In the genomic region with DNA sequence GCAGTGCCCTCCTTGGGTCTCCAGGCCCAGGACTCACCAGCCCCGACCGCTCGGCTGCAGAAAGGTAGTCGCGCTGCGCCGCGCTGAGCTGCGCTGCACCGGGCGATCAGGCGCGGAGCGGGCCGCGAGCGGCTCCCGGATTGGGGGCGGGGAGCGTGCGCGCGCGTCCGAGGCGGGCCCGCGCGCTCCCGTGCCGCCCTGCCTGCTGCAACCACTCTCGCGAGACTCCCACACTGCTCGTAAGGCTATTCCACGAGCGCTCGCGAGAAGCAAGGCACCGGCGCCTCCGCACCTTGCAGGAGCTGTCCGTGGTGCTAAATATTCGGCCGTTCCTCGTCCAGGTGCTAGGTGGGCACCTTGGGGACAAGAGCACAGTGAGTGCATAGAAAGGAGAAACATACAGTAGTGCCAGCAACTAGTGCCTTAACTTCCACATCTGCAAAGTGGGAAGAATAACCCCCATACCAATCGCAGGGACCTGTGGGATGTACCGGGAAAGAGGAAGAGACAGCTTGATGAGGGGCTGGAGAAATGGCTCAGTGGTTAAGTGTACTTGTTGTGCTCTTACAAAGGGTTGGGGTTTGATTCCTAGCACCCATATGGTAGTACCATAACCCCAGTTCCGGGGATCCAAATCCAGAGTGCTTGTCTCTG, we compare ENCODE assay signal across 8 mouse cellular contexts. TPM values are rescaled to one million over a fixed set of nuclear protein-coding genes. Genes with fewer than 3 reads are reported as not detected.
DNase-seq lines count a peak whose midpoint lies in the region; ATAC-seq and TF ChIP-seq lines count a peak whose summit lies in the region.

A gene (minus strand): TSS at position 165 of the 654 bp plus-strand sequence.

- H3K9ac ChIP-seq in CH12.LX (ENCODE audit: insufficient read depth, low read depth) = peak within 1 kb of the TSS; percentile 67
- peak within 1 kb of the TSS; percentile 94 for H3K9ac ChIP-seq in forebrain, embryonic 13.5 days
- peak within 1 kb of the TSS; percentile 69 for H3K9ac ChIP-seq in heart, postnatal 0 days (replicated peaks; ENCODE audit: low read depth, low read length)
- H3K9ac ChIP-seq in liver, embryonic 14.5 days (replicated peaks) = no peak within 1 kb of the TSS; the same call in 1 of the 2 replicates
- peak within 1 kb of the TSS; percentile 83 for H3K9ac ChIP-seq in stomach, embryonic 16.5 days (ENCODE audit: low read length)

- peak; percentile 43; the same call in 1 of the 2 replicates for TF ChIP-seq POLR2A in CH12.LX (IDR thresholded peaks at IDR 0.05; ENCODE audit: low read depth, low read length)

- H3K27ac ChIP-seq in CH12.LX (ENCODE audit: insufficient read depth, low read depth) = no peak within 1 kb of the TSS
- peak within 1 kb of the TSS; percentile 81 for H3K27ac ChIP-seq in forebrain, embryonic 13.5 days
- H3K27ac ChIP-seq in heart, postnatal 0 days (ENCODE audit: low read depth) = no peak within 1 kb of the TSS
- no peak within 1 kb of the TSS for H3K27ac ChIP-seq in liver, embryonic 14.5 days
- peak within 1 kb of the TSS; percentile 69 for H3K27ac ChIP-seq in stomach, embryonic 16.5 days (ENCODE audit: low read length)

- peak; percentile 96 for ATAC-seq in forebrain, embryonic 13.5 days
- peak; percentile 94 for ATAC-seq in heart, postnatal 0 days (ENCODE audit: insufficient read depth, low read depth)
- peak; percentile 82 for ATAC-seq in liver, embryonic 14.5 days (ENCODE audit: insufficient read depth)
- peak; percentile 91 for ATAC-seq in stomach, embryonic 16.5 days (ENCODE audit: insufficient read depth, low FRiP score)

- H3K4me1 ChIP-seq in CH12.LX (ENCODE audit: control insufficient read depth in 1 of 2, insufficient read depth in 2 of 2) = peaks cover 5 to 8% of the 10 kb centered on the region in 2 experiments; a peak in 3 of 4 replicates
- H3K4me1 ChIP-seq in forebrain, embryonic 13.5 days = peaks cover 27% of the 10 kb centered on the region
- peaks cover 5% of the 10 kb centered on the region for H3K4me1 ChIP-seq in heart, postnatal 0 days (ENCODE audit: control insufficient read depth, insufficient read depth)
- peaks cover 0 to 7% of the 10 kb centered on the region in 2 experiments; a peak in 1 of 4 replicates for H3K4me1 ChIP-seq in liver, embryonic 14.5 days (replicated peaks; ENCODE audit: control insufficient read depth in 2 of 2, insufficient read depth in 2 of 2, low read length in 1 of 2)
- peaks cover 8% of the 10 kb centered on the region; the same call in 1 of the 2 replicates for H3K4me1 ChIP-seq in stomach, embryonic 16.5 days (ENCODE audit: control insufficient read depth, insufficient read depth, low read length)

- dilution Hi-C loops in CH12.LX (cut with MboI; ENCODE audit: extremely low pct_ligation_motif_present, extremely low pct_unique_long_range_greater_than_20kb, low sequenced_read_pairs) = no loop called here

- H3K27me3 ChIP-seq in CH12.LX (replicated peaks) = peaks cover 84% of the 10 kb centered on the region
- peaks cover 3% of the 10 kb centered on the region; the same call in 1 of the 2 replicates for H3K27me3 ChIP-seq in forebrain, embryonic 13.5 days
- no peaks in the 10 kb centered on the region for H3K27me3 ChIP-seq in heart, postnatal 0 days (ENCODE audit: control insufficient read depth, insufficient read depth, low read length)
- H3K27me3 ChIP-seq in liver, embryonic 14.5 days (ENCODE audit: control insufficient read depth, insufficient read depth, low read length) = peaks cover 6% of the 10 kb centered on the region
- no peaks in the 10 kb centered on the region for H3K27me3 ChIP-seq in stomach, embryonic 16.5 days (ENCODE audit: control insufficient read depth, insufficient read depth, low read length)

- no peak for TF ChIP-seq EP300 in CH12.LX (IDR thresholded peaks at IDR 0.05; ENCODE audit: low read length)
- peak; percentile 93 for TF ChIP-seq EP300 in heart, postnatal 0 days (IDR thresholded peaks at IDR 0.05; ENCODE audit: low read depth)
- peak; percentile 63 for TF ChIP-seq EP300 in liver, embryonic 14.5 days (IDR thresholded peaks at IDR 0.05; ENCODE audit: low read depth)

- in situ Hi-C loops in CH12.LX (cut with MboI; ENCODE audit: low pct_ligation_motif_present, low pct_unique_long_range_greater_than_20kb, low sequenced_read_pairs) = no loop called here

- TF ChIP-seq RAD21 in CH12.LX (IDR thresholded peaks at IDR 0.05; ENCODE audit: low read depth, low read length) = no peak

- H3K9me3 ChIP-seq in CH12.LX (replicated peaks; ENCODE audit: low read length) = no peaks in the 10 kb centered on the region
- H3K9me3 ChIP-seq in forebrain, embryonic 13.5 days (replicated peaks) = no peaks in the 10 kb centered on the region
- no peaks in the 10 kb centered on the region for H3K9me3 ChIP-seq in heart, postnatal 0 days (replicated peaks; ENCODE audit: control insufficient read depth, low read length)
- no peaks in the 10 kb centered on the region for H3K9me3 ChIP-seq in liver, embryonic 14.5 days (ENCODE audit: control insufficient read depth, low read length)
- H3K9me3 ChIP-seq in stomach, embryonic 16.5 days (replicated peaks; ENCODE audit: control insufficient read depth, low read length) = no peaks in the 10 kb centered on the region

- no peaks in the 10 kb centered on the region for H3K79me2 ChIP-seq in CH12.LX (replicated peaks; ENCODE audit: control insufficient read depth, extremely low read depth, insufficient read depth, poor library complexity, severe bottlenecking)

- H3K36me3 ChIP-seq in CH12.LX (replicated peaks in 1 of 2; ENCODE audit: control insufficient read depth in 1 of 2, insufficient read depth in 1 of 2, low read length in 1 of 2) = no peaks in the 10 kb centered on the region
- H3K36me3 ChIP-seq in forebrain, embryonic 13.5 days (ENCODE audit: poor library complexity, severe bottlenecking) = peaks cover 7% of the 10 kb centered on the region; the same call in 1 of the 2 replicates
- H3K36me3 ChIP-seq in heart, postnatal 0 days (replicated peaks; ENCODE audit: control insufficient read depth, insufficient read depth, low read length) = no peaks in the 10 kb centered on the region
- H3K36me3 ChIP-seq in liver, embryonic 14.5 days (replicated peaks; ENCODE audit: control insufficient read depth, insufficient read depth, low read depth) = no peaks in the 10 kb centered on the region
- no peaks in the 10 kb centered on the region for H3K36me3 ChIP-seq in stomach, embryonic 16.5 days (ENCODE audit: control insufficient read depth, insufficient read depth, low read length)

- TF ChIP-seq CTCF in CH12.LX (conservative IDR thresholded peaks at IDR 0.05 in 1 of 2, IDR thresholded peaks at IDR 0.05 in 1 of 2; ENCODE audit: low read depth in 2 of 2, low read length in 2 of 2) = no peak
- TF ChIP-seq CTCF in heart, postnatal 0 days (IDR thresholded peaks at IDR 0.05; ENCODE audit: low read depth) = no peak
- TF ChIP-seq CTCF in liver, embryonic 14.5 days (IDR thresholded peaks at IDR 0.05; ENCODE audit: low read depth) = no peak

- WGBS in forebrain, embryonic 13.5 days = 2% methylated on average over 42 of the region's 48 CpGs
- WGBS in heart, postnatal 0 days = 1% methylated on average over 44 of the region's 48 CpGs
- 2% methylated on average over 48 of the region's 48 CpGs for WGBS in liver, embryonic 14.5 days (ENCODE audit: insufficient replicate concordance)
- 2% methylated on average over 48 of the region's 48 CpGs for WGBS in stomach, embryonic 16.5 days

- peak within 1 kb of the TSS; percentile 33 to 64 (median 38) for H3K4me3 ChIP-seq in CH12.LX (replicated peaks in 1 of 3; ENCODE audit: low read depth in 2 of 3, low read length in 2 of 3, poor library complexity in 1 of 3)
- peak within 1 kb of the TSS; percentile 80 for H3K4me3 ChIP-seq in forebrain, embryonic 13.5 days
- peak within 1 kb of the TSS; percentile 69 for H3K4me3 ChIP-seq in heart, postnatal 0 days (ENCODE audit: low read depth, low read length)
- H3K4me3 ChIP-seq in liver, embryonic 14.5 days (ENCODE audit: insufficient read depth in 1 of 2, low read depth in 2 of 2, low read length in 2 of 2) = peak within 1 kb of the TSS; percentile 56 to 64
- H3K4me3 ChIP-seq in stomach, embryonic 16.5 days (replicated peaks; ENCODE audit: low read length) = peak within 1 kb of the TSS; percentile 75

- H3K4me2 ChIP-seq in CH12.LX (ENCODE audit: insufficient read depth, low read depth, poor library complexity, severe bottlenecking) = peak within 1 kb of the TSS; percentile 95
- H3K4me2 ChIP-seq in forebrain, embryonic 13.5 days = peak within 1 kb of the TSS; percentile 84
- peak within 1 kb of the TSS; percentile 85 for H3K4me2 ChIP-seq in heart, postnatal 0 days (ENCODE audit: low read depth, low read length)
- peak within 1 kb of the TSS; percentile 65 for H3K4me2 ChIP-seq in liver, embryonic 14.5 days (ENCODE audit: low read depth)
- peak within 1 kb of the TSS; percentile 89 for H3K4me2 ChIP-seq in stomach, embryonic 16.5 days (ENCODE audit: low read depth, low read length)

- peak; percentile 79 for DNase-seq in CH12.LX (ENCODE audit: extremely low read depth)
- peak; percentile 71 for DNase-seq in c-Kit-positive CD71-positive TER-119-negative erythroid progenitor cells, embryonic 14.5 days (ENCODE audit: low read depth)
- DNase-seq in heart, postnatal 0 days (ENCODE audit: low spot score) = peak; percentile 94
- peak; percentile 94 to 97 for DNase-seq in kidney, postnatal 36 days
- DNase-seq in liver, embryonic 14.5 days (ENCODE audit: low read depth in 3 of 3, low spot score in 3 of 3) = peak; percentile 65 to 68 (median 66)
- DNase-seq in neural tube, embryonic 10.5 days (ENCODE audit: extremely low spot score, low spot score) = peak; percentile 92

TF ChIP-seq in CH12.LX, 34 proteins besides CTCF, POLR2A, EP300 and RAD21 (continues in another document):
- TF ChIP-seq CHD2 (IDR thresholded peaks at IDR 0.05; ENCODE audit: low read length) (peak; percentile 100), TBP (conservative IDR thresholded peaks at IDR 0.05; ENCODE audit: low read depth, low read length) (no peak), ZMIZ1 (IDR thresholded peaks at IDR 0.05; ENCODE audit: low read depth, low read length) (no peak), SIN3A (IDR thresholded peaks at IDR 0.05; ENCODE audit: low read length) (peak; percentile 93), HCFC1 (IDR thresholded peaks at IDR 0.05; ENCODE audit: low read depth, low read length) (no peak), ZC3H11A (IDR thresholded peaks at IDR 0.05; ENCODE audit: low read depth, low read length) (no peak), PAX5 (IDR thresholded peaks at IDR 0.05; ENCODE audit: low read length) (no peak)

RNA-seq across cellular contexts. Expression of the gene that starts here (rescaled TPM):
- total RNA-seq in CH12.LX (2012; rRNA removed) (2.1 and 2.7 TPM in 2 replicates), CH12.LX (2014; rRNA removed) (0.34 and 0.54 TPM in 2 replicates)
- polyA plus RNA-seq in CH12.LX (2012; ENCODE audit: insufficient read length, low read depth) = 0.48 and 0.99 TPM in 2 replicates
- 52.2 and 62.1 TPM in 2 replicates for polyA plus RNA-seq in forebrain, embryonic 13.5 days (2015; fragmentation: Nextera tagmentation; extraction: Ambion mirVana)
- 16.1 and 19.6 TPM in 2 replicates for total RNA-seq in heart, postnatal 0 days (2014; rRNA removed; ENCODE audit: low replicate concordance)
- polyA plus RNA-seq in heart, postnatal 0 days (2015; fragmentation: Nextera tagmentation; extraction: Ambion mirVana) = 7.0 TPM in 2 replicates
- polyA plus RNA-seq in liver, embryonic 14.5 days (2012; rRNA removed) = 9.1 and 9.2 TPM in 2 replicates
- polyA plus RNA-seq in liver, embryonic 14.5 days (2014; fragmentation: Nextera tagmentation; extraction: Ambion mirVana) = 4.5 and 5.2 TPM in 2 replicates
- polyA plus RNA-seq in stomach, embryonic 16.5 days (2015; fragmentation: Nextera tagmentation; extraction: Ambion mirVana) = 28.5 and 31.0 TPM in 2 replicates

Comparison
In these comparisons a context has a peak if more than half of its experiments do, and no peak if none do; other contexts are left out.
1. H3K27ac ChIP-seq: peak in forebrain, embryonic 13.5 days (single experiment) and stomach, embryonic 16.5 days (single experiment); none in CH12.LX (single experiment), heart, postnatal 0 days (single experiment) and liver, embryonic 14.5 days (single experiment).
2. Peak in every context shown above with its lines, with median percentiles within 50 percentile points of each other: DNase-seq, H3K4me2 ChIP-seq, H3K4me3 ChIP-seq and ATAC-seq.